Comparison of ENCODE assay signal across 9 mouse cellular contexts in genomic region chr19:4154437-4155222, GRCm38 (mm10). TPM values are rescaled to one million over a fixed set of nuclear protein-coding genes. Genes with fewer than 3 reads are reported as not detected.
DNase-seq lines count a peak whose midpoint lies in the region; ATAC-seq lines count a peak whose summit lies in the region.
"Had no signal": no experiment of that assay in that cellular context is flagged by ENCODE, and none has a peak within 500 bp of the region (broad histone marks: within the 10 kb centered on the region; RNA-seq: fewer than 3 reads in every experiment).

No protein-coding gene starts in this region.

- H3K4me2 ChIP-seq in heart, embryonic 15.5 days: no peak overlapping the region; the same call in 1 of the 2 replicates
- no peak overlapping the region for H3K4me2 ChIP-seq in heart, embryonic 12.5 days
- H3K4me2 ChIP-seq in midbrain, embryonic 15.5 days: no peak overlapping the region
- H3K4me2 ChIP-seq: hindbrain, embryonic 15.5 days had no signal

- intact Hi-C loops in left cerebral cortex, postnatal 25 days (cut with DNase I): no loop called here

- H3K36me3 ChIP-seq in heart, embryonic 15.5 days: peaks cover 54% of the 10 kb centered on the region
- H3K36me3 ChIP-seq in heart, embryonic 12.5 days: peaks cover 83% of the 10 kb centered on the region
- peaks cover 37% of the 10 kb centered on the region for H3K36me3 ChIP-seq in midbrain, embryonic 15.5 days (replicated peaks)

- H3K27me3 ChIP-seq in heart, embryonic 15.5 days: no peaks in the 10 kb centered on the region
- no peaks in the 10 kb centered on the region for H3K27me3 ChIP-seq in heart, embryonic 12.5 days (replicated peaks)
- no peaks in the 10 kb centered on the region for H3K27me3 ChIP-seq in midbrain, embryonic 15.5 days (replicated peaks)
- H3K27me3 ChIP-seq: hindbrain, embryonic 15.5 days had no signal

- peaks cover 31% of the 10 kb centered on the region for H3K4me1 ChIP-seq in heart, embryonic 15.5 days (replicated peaks)
- peaks cover 44% of the 10 kb centered on the region for H3K4me1 ChIP-seq in heart, embryonic 12.5 days (replicated peaks)
- peaks cover 5% of the 10 kb centered on the region for H3K4me1 ChIP-seq in midbrain, embryonic 15.5 days

- H3K27ac ChIP-seq in heart, embryonic 15.5 days: no peak overlapping the region
- no peak overlapping the region for H3K27ac ChIP-seq in heart, embryonic 12.5 days (ENCODE audit: poor library complexity, severe bottlenecking)
- no peak overlapping the region for H3K27ac ChIP-seq in midbrain, embryonic 15.5 days
- H3K27ac ChIP-seq: hindbrain, embryonic 15.5 days had no signal

- WGBS in heart, embryonic 15.5 days: 69% methylated on average over 13 of the region's 13 CpGs
- WGBS in heart, embryonic 12.5 days: 71% methylated on average over 13 of the region's 13 CpGs
- 87% methylated on average over 13 of the region's 13 CpGs for WGBS in midbrain, embryonic 15.5 days

- H3K4me3 ChIP-seq in heart, embryonic 15.5 days: peak overlapping the region; percentile 17; the same call in 1 of the 2 replicates
- H3K4me3 ChIP-seq in heart, embryonic 12.5 days: no peak overlapping the region
- no peak overlapping the region for H3K4me3 ChIP-seq in midbrain, embryonic 15.5 days
- H3K4me3 ChIP-seq: hindbrain, embryonic 15.5 days had no signal

- no peak for DNase-seq in left cerebral cortex, adult 8-10 months (ENCODE audit: low spot score in 2 of 2)
- no peak for DNase-seq in left cerebral cortex, postnatal 25 days (ENCODE audit: low spot score in 2 of 2)

- ATAC-seq in heart, embryonic 15.5 days (replicated peaks; ENCODE audit: insufficient number of reproducible peaks, insufficient read depth, low FRiP score, low read depth): no peak
- no peak for ATAC-seq in heart, embryonic 12.5 days (ENCODE audit: insufficient number of reproducible peaks, low FRiP score)
- ATAC-seq in CD4-positive, CD25-positive, alpha-beta regulatory T cell, adult 4 months: peak; percentile 84
- peak; percentile 63 for ATAC-seq in granulocyte monocyte progenitor cell, adult 5-6 weeks (replicated peaks; ENCODE audit: poor library complexity, severe bottlenecking)
- peak; percentile 32; the same call in 1 of the 2 replicates for ATAC-seq in neutrophil, adult 5-6 weeks (ENCODE audit: extremely low read depth, insufficient number of reproducible peaks, low FRiP score, poor library complexity, severe bottlenecking)
- no peak for ATAC-seq in midbrain, embryonic 15.5 days (replicated peaks)

- H3K9ac ChIP-seq in heart, embryonic 15.5 days: no peak overlapping the region
- no peak overlapping the region for H3K9ac ChIP-seq in heart, embryonic 12.5 days
- no peak overlapping the region for H3K9ac ChIP-seq in midbrain, embryonic 15.5 days
- H3K9ac ChIP-seq: hindbrain, embryonic 15.5 days had no signal

- H3K9me3 ChIP-seq in heart, embryonic 15.5 days (replicated peaks): no peaks in the 10 kb centered on the region
- no peaks in the 10 kb centered on the region for H3K9me3 ChIP-seq in heart, embryonic 12.5 days (replicated peaks)
- H3K9me3 ChIP-seq in midbrain, embryonic 15.5 days: no peaks in the 10 kb centered on the region
- H3K9me3 ChIP-seq: hindbrain, embryonic 15.5 days had no signal

RNA-seq across cellular contexts. Expression of gene Ptprcap, which starts 1.2 kb away (rescaled TPM):
- polyA plus RNA-seq in heart, embryonic 15.5 days (2015; fragmentation: Nextera tagmentation; extraction: Ambion mirVana): 3.6 and 33.8 TPM in 2 replicates
- 0.73 and 1.1 TPM in 2 replicates for polyA plus RNA-seq in heart, embryonic 12.5 days (2016; fragmentation: Nextera tagmentation; extraction: Ambion mirVana)
- polyA plus RNA-seq in CD4-positive, CD25-positive, alpha-beta regulatory T cell, adult 4 months (2017; shearing (Covaris generic)): 100 to 1,000 TPM; 836 to 870 TPM
- total RNA-seq in granulocyte monocyte progenitor cell, adult 5-6 weeks (2014; fragmentation: Nextera tagmentation): 40.8 and 53.6 TPM in 2 replicates
- 64.9 and 84.1 TPM in 2 replicates for total RNA-seq in granulocyte monocyte progenitor cell, adult 5-6 weeks (2017)
- total RNA-seq in neutrophil, adult 5-6 weeks (2017): 227 and 252 TPM in 2 replicates
- total RNA-seq in left cerebral cortex, adult 8-10 months (2022): 1 to 10 TPM; 1.6 to 2.2 (median 1.8) TPM
- polyA plus RNA-seq in midbrain, embryonic 15.5 days (2015; fragmentation: Nextera tagmentation; extraction: Ambion mirVana): 0.26 and 0.96 TPM in 2 replicates
- total RNA-seq in left cerebral cortex, postnatal 25 days (2021): 1 to 10 TPM; 1.1 to 2.0 TPM

RNA-seq across cellular contexts. Expression of gene Coro1b, which starts 6.2 kb away (rescaled TPM):
- polyA plus RNA-seq in heart, embryonic 15.5 days (2015; fragmentation: Nextera tagmentation; extraction: Ambion mirVana): 114 and 137 TPM in 2 replicates
- 115 and 122 TPM in 2 replicates for polyA plus RNA-seq in heart, embryonic 12.5 days (2016; fragmentation: Nextera tagmentation; extraction: Ambion mirVana)
- 100 to 1,000 TPM; 236 to 310 TPM for polyA plus RNA-seq in CD4-positive, CD25-positive, alpha-beta regulatory T cell, adult 4 months (2017; shearing (Covaris generic))
- 143 and 234 TPM in 2 replicates for total RNA-seq in granulocyte monocyte progenitor cell, adult 5-6 weeks (2014; fragmentation: Nextera tagmentation)
- 71.3 and 73.2 TPM in 2 replicates for total RNA-seq in granulocyte monocyte progenitor cell, adult 5-6 weeks (2017)
- total RNA-seq in neutrophil, adult 5-6 weeks (2017): 134 and 152 TPM in 2 replicates
- total RNA-seq in left cerebral cortex, adult 8-10 months (2022): 10 to 100 TPM; 86.9 to 98.0 (median 92.5) TPM
- polyA plus RNA-seq in midbrain, embryonic 15.5 days (2015; fragmentation: Nextera tagmentation; extraction: Ambion mirVana): 127 and 139 TPM in 2 replicates
- total RNA-seq in left cerebral cortex, postnatal 25 days (2021): 10 to 100 TPM; 75.6 to 82.8 TPM

RNA-seq across cellular contexts. Expression of gene Rps6kb2, which starts 8.5 kb away (rescaled TPM):
- 42.2 and 46.1 TPM in 2 replicates for polyA plus RNA-seq in heart, embryonic 15.5 days (2015; fragmentation: Nextera tagmentation; extraction: Ambion mirVana)
- polyA plus RNA-seq in heart, embryonic 12.5 days (2016; fragmentation: Nextera tagmentation; extraction: Ambion mirVana): 52.9 and 55.7 TPM in 2 replicates
- 10 to 100 TPM; 31.7 to 39.0 TPM for polyA plus RNA-seq in CD4-positive, CD25-positive, alpha-beta regulatory T cell, adult 4 months (2017; shearing (Covaris generic))
- 42.5 and 45.6 TPM in 2 replicates for total RNA-seq in granulocyte monocyte progenitor cell, adult 5-6 weeks (2014; fragmentation: Nextera tagmentation)
- total RNA-seq in granulocyte monocyte progenitor cell, adult 5-6 weeks (2017): 21.0 and 31.6 TPM in 2 replicates
- 34.0 and 45.2 TPM in 2 replicates for total RNA-seq in neutrophil, adult 5-6 weeks (2017)
- total RNA-seq in left cerebral cortex, adult 8-10 months (2022): 10 to 100 TPM; 28.6 to 39.6 (median 34.1) TPM
- 60.1 and 60.7 TPM in 2 replicates for polyA plus RNA-seq in midbrain, embryonic 15.5 days (2015; fragmentation: Nextera tagmentation; extraction: Ambion mirVana)
- 10 to 100 TPM; 28.5 to 32.0 TPM for total RNA-seq in left cerebral cortex, postnatal 25 days (2021)

RNA-seq across cellular contexts. Expression of gene Cabp4, which starts 10.8 kb away (rescaled TPM):
- polyA plus RNA-seq in heart, embryonic 15.5 days (2015; fragmentation: Nextera tagmentation; extraction: Ambion mirVana): not detected in 2 replicates
- 0.13 TPM in 1 of 2 replicates, not detected in the other for polyA plus RNA-seq in heart, embryonic 12.5 days (2016; fragmentation: Nextera tagmentation; extraction: Ambion mirVana)
- polyA plus RNA-seq in CD4-positive, CD25-positive, alpha-beta regulatory T cell, adult 4 months (2017; shearing (Covaris generic)): under 1 TPM; 0.79 to 0.92 TPM
- total RNA-seq in granulocyte monocyte progenitor cell, adult 5-6 weeks (2014; fragmentation: Nextera tagmentation): not detected in 2 replicates
- total RNA-seq in granulocyte monocyte progenitor cell, adult 5-6 weeks (2017): not detected in 2 replicates
- 0.25 and 0.93 TPM in 2 replicates for total RNA-seq in neutrophil, adult 5-6 weeks (2017)
- under 1 TPM in 3 of 4 experiments, not detected in 1; 0.17 to 0.37 (median 0.34) TPM for total RNA-seq in left cerebral cortex, adult 8-10 months (2022)
- 0.22 and 0.28 TPM in 2 replicates for polyA plus RNA-seq in midbrain, embryonic 15.5 days (2015; fragmentation: Nextera tagmentation; extraction: Ambion mirVana)
- total RNA-seq in left cerebral cortex, postnatal 25 days (2021): not detected

RNA-seq across cellular contexts. Expression of gene Gpr152, which starts 15.0 kb away (rescaled TPM):
- 0.04 TPM in 1 of 2 replicates, not detected in the other for polyA plus RNA-seq in heart, embryonic 15.5 days (2015; fragmentation: Nextera tagmentation; extraction: Ambion mirVana)
- polyA plus RNA-seq in heart, embryonic 12.5 days (2016; fragmentation: Nextera tagmentation; extraction: Ambion mirVana): not detected in 2 replicates
- under 1 TPM in 1 of 2 experiments, not detected in 1; 0.29 TPM for polyA plus RNA-seq in CD4-positive, CD25-positive, alpha-beta regulatory T cell, adult 4 months (2017; shearing (Covaris generic))
- not detected in 2 replicates for total RNA-seq in granulocyte monocyte progenitor cell, adult 5-6 weeks (2014; fragmentation: Nextera tagmentation)
- not detected in 2 replicates for total RNA-seq in granulocyte monocyte progenitor cell, adult 5-6 weeks (2017)
- total RNA-seq in neutrophil, adult 5-6 weeks (2017): 0.12 and 0.23 TPM in 2 replicates
- under 1 TPM in 1 of 4 experiments, not detected in 3; 0.08 TPM for total RNA-seq in left cerebral cortex, adult 8-10 months (2022)
- 0.04 TPM in 1 of 2 replicates, not detected in the other for polyA plus RNA-seq in midbrain, embryonic 15.5 days (2015; fragmentation: Nextera tagmentation; extraction: Ambion mirVana)
- not detected for total RNA-seq in left cerebral cortex, postnatal 25 days (2021)

Comparison
In these comparisons a context has a peak if more than half of its experiments do, and no peak if none do; other contexts are left out.
1. ATAC-seq: peak in CD4-positive, CD25-positive, alpha-beta regulatory T cell, adult 4 months (single experiment), granulocyte monocyte progenitor cell, adult 5-6 weeks (single experiment) and neutrophil, adult 5-6 weeks (single experiment); none in heart, embryonic 15.5 days (single experiment), heart, embryonic 12.5 days (single experiment) and midbrain, embryonic 15.5 days (single experiment).
2. RNA of gene Ptprcap, which starts 1.2 kb away (total RNA-seq): 227 to 252 TPM in neutrophil, adult 5-6 weeks and 40.8 to 84.1 TPM in granulocyte monocyte progenitor cell, adult 5-6 weeks; 1.1 to 2.0 TPM in left cerebral cortex, postnatal 25 days and 1.6 to 2.2 TPM in left cerebral cortex, adult 8-10 months; every median in the first group is over 10 times any median in the second.